Mouse (Mus musculus) left cerebral cortex, adult 11 months (tissue): Measurements from ENCODE around the gene Serp1.
"Not testable (repeated sequence)": the region's sequence is repeated elsewhere in the genome, so short reads cannot be mapped to it uniquely, and the experiment has no call there.

ENCODE experiments used
- DNase-seq: peaks from one replicate; pipeline ENCODE4 v3.0.0; 2022; ENCODE audit warnings: low spot score

The Serp1 gene

DNA sequence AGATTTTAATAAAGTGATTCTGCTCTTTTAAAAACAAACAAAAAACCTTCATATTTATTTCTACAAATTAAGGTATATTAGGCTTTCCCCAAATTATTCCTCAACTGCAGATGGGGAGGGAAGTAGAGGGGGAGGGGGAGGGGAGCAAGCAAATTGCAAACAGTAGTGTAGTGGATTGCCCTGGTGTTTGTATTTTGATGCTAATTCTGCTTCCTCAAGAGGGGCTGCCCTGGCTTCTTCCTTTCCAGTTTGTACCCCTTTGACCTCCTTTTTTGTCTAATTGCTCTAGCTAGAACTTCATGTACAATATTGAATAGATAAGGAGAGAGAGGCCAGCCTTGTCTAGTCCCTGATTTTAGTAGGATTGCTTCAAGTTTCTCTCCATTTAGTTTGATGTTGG lies 21.0 kb downstream of the Serp1 start:
- no peak for DNase-seq

DNA sequence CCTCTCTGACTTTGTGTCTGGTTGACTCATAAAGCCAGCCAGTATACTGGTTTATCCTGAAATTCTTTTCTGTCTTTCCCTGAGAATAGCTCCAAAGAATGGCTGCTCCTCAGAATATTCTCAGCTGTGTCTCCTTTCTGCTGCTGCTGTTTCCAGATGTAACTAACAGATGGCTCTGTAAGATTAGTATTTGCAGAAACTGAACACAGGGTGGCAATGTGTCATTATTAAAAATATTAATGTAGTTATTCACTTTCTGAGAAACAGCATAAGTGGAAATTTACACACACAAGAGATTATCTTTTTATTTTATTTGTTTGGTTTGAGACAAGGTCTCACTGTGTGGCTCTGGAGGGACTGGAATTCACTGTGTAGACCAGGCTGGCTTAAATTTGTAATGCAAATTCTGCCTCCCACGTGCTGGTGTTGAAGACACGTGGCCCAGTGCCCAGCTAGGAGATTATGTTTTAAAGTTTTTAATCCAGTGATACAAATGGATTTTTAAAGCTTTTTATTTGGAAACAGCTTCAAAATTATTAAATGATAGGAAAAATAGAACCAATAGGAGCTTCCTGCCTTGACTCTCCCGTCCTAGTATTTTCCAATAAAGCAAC lies 21.9 kb downstream of the Serp1 start:
- DNase-seq, result no peak

DNA sequence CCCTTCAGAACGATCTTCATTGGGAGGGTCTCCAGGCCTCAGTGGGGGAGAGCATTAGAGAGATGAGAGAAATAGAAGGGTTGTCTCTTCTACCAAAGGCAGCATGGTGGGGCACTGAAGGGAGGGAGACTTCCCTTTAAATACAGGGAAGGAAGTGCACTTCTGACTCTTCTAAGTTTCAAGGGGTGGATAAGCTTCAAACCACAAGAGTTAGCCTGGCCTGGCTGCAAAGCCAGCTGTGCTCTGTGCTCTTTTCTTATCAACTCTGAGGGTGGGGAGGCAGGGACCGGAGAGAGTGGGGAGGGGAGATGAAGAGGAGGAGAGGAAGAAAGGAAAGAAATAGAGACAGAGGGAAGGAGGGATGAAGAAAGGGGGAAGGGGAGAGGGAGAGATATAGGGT lies 23.7 kb downstream of the Serp1 start:
- no peak for DNase-seq

GRCm38 (mm10) chr3:58493621-58494020 lies 32.1 kb downstream of the Serp1 start:
- DNase-seq, result no peak

- no peak for DNase-seq
These were observed 34.9 kb downstream of the Serp1 start for GRCm38 (mm10) chr3:58490787-58491186.

GRCm38 (mm10) chr3:58487999-58488775 lies 37.5 kb downstream of the Serp1 start:
- no peak for DNase-seq

DNA sequence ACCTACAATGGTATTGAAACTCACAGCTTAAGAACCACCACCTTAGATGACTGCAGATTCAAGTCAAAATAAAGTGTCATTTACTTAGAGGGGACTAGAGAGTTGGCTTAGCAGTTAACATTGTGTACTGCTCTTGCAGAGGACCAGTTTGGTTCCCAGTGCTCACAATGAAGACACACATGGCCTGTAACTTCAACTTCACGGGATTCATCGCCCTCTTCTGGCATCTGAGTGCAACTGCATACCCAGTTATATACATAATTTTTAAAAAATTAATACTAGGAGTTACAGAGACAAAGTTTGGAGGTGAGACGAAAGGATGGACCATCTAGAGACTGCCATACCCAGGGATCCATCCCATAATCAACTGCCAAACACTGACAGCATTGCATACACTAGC lies 38.6 kb downstream of the Serp1 start:
- DNase-seq, result no peak

- no peak for DNase-seq
These were observed 39.8 kb downstream of the Serp1 start for GRCm38 (mm10) chr3:58485883-58486282.

DNA sequence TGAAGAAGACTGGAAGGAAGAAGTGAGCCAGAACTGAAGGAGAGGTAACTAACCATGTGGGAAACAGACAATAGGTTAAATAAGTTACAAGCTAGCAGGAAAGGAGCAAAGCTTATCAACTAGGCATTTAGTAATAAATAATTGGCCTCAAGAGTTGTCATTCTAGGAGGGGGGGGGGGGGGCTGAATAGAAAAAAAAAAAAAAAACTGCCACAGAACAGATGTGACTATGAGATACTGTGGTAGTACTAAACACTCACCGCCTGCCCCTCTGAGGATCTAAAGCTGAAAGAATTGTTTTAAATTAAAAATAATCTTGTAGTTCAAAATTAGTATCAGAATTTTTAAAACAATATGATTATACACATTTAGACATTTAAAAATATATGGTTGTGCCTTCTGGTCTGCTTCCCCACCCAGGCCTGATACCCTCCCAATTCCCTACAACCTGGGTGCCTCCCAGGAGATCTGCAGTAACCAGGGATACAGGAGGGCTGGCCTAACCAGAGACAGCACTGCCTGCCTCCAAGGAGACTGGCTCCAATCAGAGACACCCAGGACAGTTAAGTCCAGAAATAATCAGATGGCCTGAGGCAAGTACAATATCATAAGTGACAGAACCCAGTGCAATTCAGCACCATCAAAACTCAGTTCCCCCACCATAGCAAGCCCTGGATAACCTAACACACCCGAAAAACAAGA lies 46.8 kb downstream of the Serp1 start:
- no peak for DNase-seq

GRCm38 (mm10) chr3:58475298-58475697 lies 50.4 kb downstream of the Serp1 start:
- not testable (repeated sequence) for DNase-seq
